Mouse (Mus musculus): ENCODE measurements around the gene Cldn22. TPM values are rescaled to one million over a fixed set of nuclear protein-coding genes. Genes with fewer than 3 reads are reported as not detected.
"Not testable (repeated sequence)": the region's sequence is repeated elsewhere in the genome, so short reads cannot be mapped to it uniquely, and the experiment has no call there.

The Cldn22 gene
- polyA plus RNA-seq, 1 experiment from 2014 or later, result not detected

DNA sequence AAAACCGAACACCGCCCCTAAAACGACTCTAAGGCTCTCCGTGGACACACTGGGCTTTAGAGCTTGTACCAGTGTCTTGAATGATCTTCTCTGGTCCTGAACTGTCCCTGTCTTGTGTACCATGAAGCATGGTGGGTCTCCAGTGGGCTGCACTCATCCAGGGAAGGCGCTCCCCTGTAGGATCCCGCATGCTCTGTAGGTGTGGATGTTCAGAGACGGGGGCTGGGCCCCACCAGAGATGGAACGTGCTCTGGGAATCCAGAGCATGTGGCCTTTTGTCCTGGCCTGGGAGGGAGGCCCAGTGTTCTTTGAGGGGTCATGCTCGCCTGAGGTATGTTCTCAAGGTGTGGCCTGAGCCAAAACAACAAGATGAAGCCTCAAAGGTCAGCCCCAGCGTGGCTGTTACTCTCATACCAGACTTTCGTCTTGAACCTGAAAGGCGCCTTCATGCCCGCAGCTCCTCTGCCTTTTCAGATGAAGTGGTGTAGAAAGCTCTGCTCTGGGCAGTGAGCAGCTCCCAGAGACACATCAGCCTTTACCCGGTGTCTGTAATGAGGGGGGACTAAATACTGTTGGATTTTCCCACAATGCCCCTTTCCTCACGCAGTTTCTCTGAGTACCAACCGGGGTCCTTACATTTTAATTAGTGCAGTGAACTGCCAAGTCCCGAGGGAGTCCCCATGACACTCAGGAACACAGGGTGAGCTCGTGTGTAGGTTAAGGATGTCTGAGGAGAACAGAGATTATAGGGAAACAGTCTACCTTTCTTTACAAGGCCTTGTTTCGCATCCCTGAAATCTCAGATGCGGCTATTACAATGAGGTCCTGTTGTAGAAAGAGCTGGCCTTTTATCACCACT lies 3.1 kb upstream of the Cldn22 start:
- no peak overlapping the region for H3K4me3 ChIP-seq (ENCODE audit: low read depth, low read length)
- no peak overlapping the region for H3K27ac ChIP-seq (ENCODE audit: low read depth)
- H3K9ac ChIP-seq (ENCODE audit: low read length), result no peak overlapping the region
- H3K9me3 ChIP-seq (ENCODE audit: control insufficient read depth, low read length), result no peaks in the 10 kb centered on the region
- DNase-seq (ENCODE audit: low spot score) (no peak), ATAC-seq (replicated peaks; ENCODE audit: low FRiP score, low TSS enrichment, low read depth) (no peak)
- 0 out of 2 replicates have a peak, but pooled peaks cover 4% of the 10 kb centered on the region for H3K4me1 ChIP-seq (replicated peaks; ENCODE audit: control insufficient read depth, insufficient read depth, low read length)
- 85% methylated on average over 20 of the region's 20 CpGs for WGBS
- H3K4me2 ChIP-seq (ENCODE audit: low read length), result no peak overlapping the region
- H3K36me3 ChIP-seq (ENCODE audit: control insufficient read depth, insufficient read depth, low read length), result no peaks in the 10 kb centered on the region
- no peaks in the 10 kb centered on the region for H3K27me3 ChIP-seq (replicated peaks; ENCODE audit: control insufficient read depth, insufficient read depth, low read length)

- WGBS, result 83% methylated on average over 6 of the region's 6 CpGs
- ATAC-seq (replicated peaks; ENCODE audit: low FRiP score, low TSS enrichment, low read depth) (no peak), DNase-seq (ENCODE audit: low spot score) (no peak)
- Histone ChIP-seq H3K9me3 (ENCODE audit: control insufficient read depth, low read length) (no peaks in the 10 kb centered on the region), H3K4me1 (replicated peaks; ENCODE audit: control insufficient read depth, insufficient read depth, low read length) (0 out of 2 replicates have a peak, but pooled peaks cover 4% of the 10 kb centered on the region), H3K4me2 (ENCODE audit: low read length) (no peak within 1 kb of the TSS), H3K9ac (ENCODE audit: low read length) (no peak within 1 kb of the TSS), H3K27me3 (replicated peaks; ENCODE audit: control insufficient read depth, insufficient read depth, low read length) (no peaks in the 10 kb centered on the region), H3K36me3 (ENCODE audit: control insufficient read depth, insufficient read depth, low read length) (no peaks in the 10 kb centered on the region), H3K27ac (ENCODE audit: low read depth) (no peak within 1 kb of the TSS), H3K4me3 (ENCODE audit: low read depth, low read length) (no peak within 1 kb of the TSS)
Observed at GRCm38 (mm10) chr8:47821843-47822242, 2.4 kb upstream of the Cldn22 start, which contains the start of gene Cldn24. Gene Cldn24 (plus strand): TSS chr8:47822143.

- not testable (repeated sequence) for H3K27ac ChIP-seq (ENCODE audit: low read depth); H3K4me3 ChIP-seq (ENCODE audit: low read depth, low read length); H3K4me1 ChIP-seq (replicated peaks; ENCODE audit: control insufficient read depth, insufficient read depth, low read length); DNase-seq (ENCODE audit: low spot score); H3K9me3 ChIP-seq (ENCODE audit: control insufficient read depth, low read length); H3K9ac ChIP-seq (ENCODE audit: low read length); H3K4me2 ChIP-seq (ENCODE audit: low read length); ATAC-seq (replicated peaks; ENCODE audit: low FRiP score, low TSS enrichment, low read depth); H3K27me3 ChIP-seq (replicated peaks; ENCODE audit: control insufficient read depth, insufficient read depth, low read length); H3K36me3 ChIP-seq (ENCODE audit: control insufficient read depth, insufficient read depth, low read length)
- 80% methylated on average over 7 of the region's 9 CpGs for WGBS
Observed at GRCm38 (mm10) chr8:47822541-47822940, 1.7 kb upstream of the Cldn22 start.

- 0 out of 2 replicates have a peak, but pooled peaks cover 4% of the 10 kb centered on the region for H3K4me1 ChIP-seq (replicated peaks; ENCODE audit: control insufficient read depth, insufficient read depth, low read length)
- H3K27me3 ChIP-seq (replicated peaks; ENCODE audit: control insufficient read depth, insufficient read depth, low read length), result no peaks in the 10 kb centered on the region
- no peak overlapping the region for H3K9ac ChIP-seq (ENCODE audit: low read length)
- no peak overlapping the region for H3K27ac ChIP-seq (ENCODE audit: low read depth)
- WGBS, result 53% methylated on average over 10 of the region's 10 CpGs
- ATAC-seq (replicated peaks; ENCODE audit: low FRiP score, low TSS enrichment, low read depth) (no peak), DNase-seq (ENCODE audit: low spot score) (no peak)
- no peak overlapping the region for H3K4me3 ChIP-seq (ENCODE audit: low read depth, low read length)
- peaks cover 11% of the 10 kb centered on the region; the same call in 1 of the 2 replicates for H3K36me3 ChIP-seq (ENCODE audit: control insufficient read depth, insufficient read depth, low read length)
- H3K9me3 ChIP-seq (ENCODE audit: control insufficient read depth, low read length), result no peaks in the 10 kb centered on the region
- no peak overlapping the region for H3K4me2 ChIP-seq (ENCODE audit: low read length)
Observed at GRCm38 (mm10) chr8:47823777-47824176, 505 bp upstream of the Cldn22 start.

DNA sequence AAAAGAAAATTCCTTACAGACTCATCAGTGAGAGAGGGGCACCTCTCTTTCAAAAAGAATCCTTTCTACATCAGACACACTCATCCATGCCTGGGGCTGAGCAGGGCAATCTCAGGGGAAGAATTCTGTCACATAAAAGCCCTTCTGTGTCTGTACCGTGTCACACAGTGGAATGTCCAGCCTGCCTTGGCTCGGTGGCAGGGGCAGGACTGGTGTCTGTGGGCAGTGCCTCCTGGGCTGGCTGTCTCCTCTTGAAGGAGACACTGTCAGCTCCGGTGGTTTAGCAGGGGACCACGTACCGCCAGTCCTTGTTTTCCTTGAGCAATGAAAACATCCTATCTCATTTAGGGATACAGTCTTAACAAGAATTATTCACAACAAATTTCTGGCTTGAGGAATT lies 1.3 kb downstream of the Cldn22 start:
- Histone ChIP-seq H3K9me3 (ENCODE audit: control insufficient read depth, low read length) (no peaks in the 10 kb centered on the region), H3K4me1 (replicated peaks; ENCODE audit: control insufficient read depth, insufficient read depth, low read length) (0 out of 2 replicates have a peak, but pooled peaks cover 4% of the 10 kb centered on the region), H3K4me2 (ENCODE audit: low read length) (no peak overlapping the region), H3K27me3 (replicated peaks; ENCODE audit: control insufficient read depth, insufficient read depth, low read length) (no peaks in the 10 kb centered on the region), H3K4me3 (ENCODE audit: low read depth, low read length) (no peak overlapping the region), H3K9ac (ENCODE audit: low read length) (no peak overlapping the region), H3K27ac (ENCODE audit: low read depth) (no peak overlapping the region), H3K36me3 (ENCODE audit: control insufficient read depth, insufficient read depth, low read length) (peaks cover 27% of the 10 kb centered on the region)
- ATAC-seq (replicated peaks; ENCODE audit: low FRiP score, low TSS enrichment, low read depth), result no peak
- DNase-seq (ENCODE audit: low spot score), result no peak
- WGBS, result 62% methylated on average over 5 of the region's 5 CpGs

DNA sequence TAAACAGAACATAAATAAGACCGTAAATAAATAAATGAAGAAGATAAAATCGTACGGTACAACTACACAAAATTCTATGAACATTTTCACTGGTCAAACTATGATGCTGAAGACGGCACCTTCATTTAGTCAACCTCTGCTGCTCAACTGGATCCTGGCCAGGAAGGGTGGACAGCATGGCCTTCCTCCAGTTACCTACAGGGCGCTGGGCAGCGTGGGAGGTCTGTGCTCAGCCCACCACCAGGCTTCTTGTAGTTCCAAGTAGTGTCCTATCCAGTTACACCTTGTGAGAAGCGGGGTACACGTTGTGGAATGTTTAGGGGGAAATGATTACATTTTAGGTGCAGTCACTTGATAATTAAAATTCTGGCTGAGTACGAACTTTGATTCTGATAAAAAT lies 2.6 kb downstream of the Cldn22 start:
- no peak overlapping the region for H3K27ac ChIP-seq (ENCODE audit: low read depth)
- H3K27me3 ChIP-seq (replicated peaks; ENCODE audit: control insufficient read depth, insufficient read depth, low read length), result no peaks in the 10 kb centered on the region
- H3K4me1 ChIP-seq (replicated peaks; ENCODE audit: control insufficient read depth, insufficient read depth, low read length), result 0 out of 2 replicates have a peak, but pooled peaks cover 4% of the 10 kb centered on the region
- H3K9ac ChIP-seq (ENCODE audit: low read length), result no peak overlapping the region
- 75% methylated on average over 9 of the region's 9 CpGs for WGBS
- H3K9me3 ChIP-seq (ENCODE audit: control insufficient read depth, low read length), result no peaks in the 10 kb centered on the region
- H3K4me2 ChIP-seq (ENCODE audit: low read length), result no peak overlapping the region
- no peak overlapping the region for H3K4me3 ChIP-seq (ENCODE audit: low read depth, low read length)
- DNase-seq (ENCODE audit: low spot score) (no peak), ATAC-seq (replicated peaks; ENCODE audit: low FRiP score, low TSS enrichment, low read depth) (no peak)
- H3K36me3 ChIP-seq (ENCODE audit: control insufficient read depth, insufficient read depth, low read length), result peaks cover 33% of the 10 kb centered on the region

GRCm38 (mm10) chr8:47832616-47833015 lies 8.3 kb downstream of the Cldn22 start:
- WGBS, result 45% methylated on average over 6 of the region's 6 CpGs
- Histone ChIP-seq H3K9ac (ENCODE audit: low read length) (no peak overlapping the region), H3K4me1 (replicated peaks; ENCODE audit: control insufficient read depth, insufficient read depth, low read length) (no peaks in the 10 kb centered on the region), H3K27me3 (replicated peaks; ENCODE audit: control insufficient read depth, insufficient read depth, low read length) (no peaks in the 10 kb centered on the region), H3K9me3 (ENCODE audit: control insufficient read depth, low read length) (no peaks in the 10 kb centered on the region), H3K4me3 (ENCODE audit: low read depth, low read length) (no peak overlapping the region), H3K27ac (ENCODE audit: low read depth) (no peak overlapping the region), H3K36me3 (ENCODE audit: control insufficient read depth, insufficient read depth, low read length) (peaks cover 35% of the 10 kb centered on the region), H3K4me2 (ENCODE audit: low read length) (no peak overlapping the region)
- ATAC-seq (replicated peaks; ENCODE audit: low FRiP score, low TSS enrichment, low read depth) (no peak), DNase-seq (ENCODE audit: low spot score) (no peak)

DNA sequence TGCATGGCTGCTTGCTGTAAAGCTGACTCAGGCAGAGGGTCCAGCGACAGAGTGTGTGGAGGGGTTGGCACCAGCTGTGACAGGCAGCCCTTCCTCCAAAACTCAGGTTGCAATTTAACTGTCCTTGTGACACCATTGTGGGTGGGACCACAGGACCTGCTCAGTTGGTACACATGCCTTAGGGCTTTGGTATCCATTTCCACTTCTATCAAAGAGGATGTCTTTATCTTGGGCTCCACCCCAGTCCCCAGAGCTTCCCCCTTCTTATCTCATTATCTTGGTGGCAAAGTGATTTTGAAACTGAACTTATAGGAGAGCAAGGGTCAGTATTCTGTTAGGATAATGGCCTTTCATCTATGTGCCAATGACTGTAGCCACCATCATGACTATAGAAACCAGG lies 9.7 kb downstream of the Cldn22 start:
- no peaks in the 10 kb centered on the region for H3K27me3 ChIP-seq (replicated peaks; ENCODE audit: control insufficient read depth, insufficient read depth, low read length)

DNA sequence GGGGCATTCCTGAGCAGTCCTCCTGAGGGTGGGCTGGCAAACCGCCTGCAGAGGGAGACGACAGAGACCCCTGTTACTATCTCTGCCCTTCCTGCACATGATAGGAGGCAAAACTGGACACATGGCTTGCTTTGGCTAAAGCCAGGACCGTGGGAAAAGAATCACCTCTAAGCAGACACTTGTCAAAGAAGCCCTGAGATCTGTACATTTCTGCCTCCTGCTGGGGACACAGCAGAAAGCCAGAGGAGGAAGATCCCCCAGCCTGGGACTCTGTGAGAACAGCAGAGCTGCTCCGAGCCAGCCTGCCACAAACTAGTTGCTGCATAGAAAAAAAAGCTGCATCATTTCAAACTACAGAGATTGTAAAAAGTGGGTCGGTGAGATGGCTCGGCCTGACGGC lies 18.8 kb downstream of the Cldn22 start:
- 77% methylated on average over 7 of the region's 7 CpGs for WGBS

More for the DNA sequence above, 9.7 kb downstream of the Cldn22 start:
- Histone ChIP-seq H3K4me1 (replicated peaks; ENCODE audit: control insufficient read depth, insufficient read depth, low read length) (no peaks in the 10 kb centered on the region), H3K27ac (ENCODE audit: low read depth) (no peak overlapping the region), H3K36me3 (ENCODE audit: control insufficient read depth, insufficient read depth, low read length) (peaks cover 26% of the 10 kb centered on the region), H3K4me3 (ENCODE audit: low read depth, low read length) (no peak overlapping the region), H3K4me2 (ENCODE audit: low read length) (no peak overlapping the region), H3K9me3 (ENCODE audit: control insufficient read depth, low read length) (no peaks in the 10 kb centered on the region), H3K9ac (ENCODE audit: low read length) (no peak overlapping the region)
- WGBS, result 79% methylated on average over 1 of the region's 1 CpGs
- DNase-seq (ENCODE audit: low spot score) (no peak), ATAC-seq (replicated peaks; ENCODE audit: low FRiP score, low TSS enrichment, low read depth) (no peak)

More for the DNA sequence above, 18.8 kb downstream of the Cldn22 start:
- H3K4me3 ChIP-seq (ENCODE audit: low read depth, low read length), result no peak overlapping the region
- H3K9me3 ChIP-seq (ENCODE audit: control insufficient read depth, low read length), result no peaks in the 10 kb centered on the region
- H3K36me3 ChIP-seq (ENCODE audit: control insufficient read depth, insufficient read depth, low read length), result peaks cover 60% of the 10 kb centered on the region
- H3K4me1 ChIP-seq (replicated peaks; ENCODE audit: control insufficient read depth, insufficient read depth, low read length), result no peaks in the 10 kb centered on the region
- no peak for DNase-seq (ENCODE audit: low spot score)
- no peak overlapping the region for H3K27ac ChIP-seq (ENCODE audit: low read depth)
- no peaks in the 10 kb centered on the region for H3K27me3 ChIP-seq (replicated peaks; ENCODE audit: control insufficient read depth, insufficient read depth, low read length)
- 0 out of 2 replicates have a peak, but pooled peaks have one; percentile 12 for ATAC-seq (replicated peaks; ENCODE audit: low FRiP score, low TSS enrichment, low read depth)
- H3K4me2 ChIP-seq (ENCODE audit: low read length), result no peak overlapping the region
- no peak overlapping the region for H3K9ac ChIP-seq (ENCODE audit: low read length)
